Mouse (Mus musculus): ENCODE measurements around the gene Grtp1. TPM values are rescaled to one million over a fixed set of nuclear protein-coding genes. Genes with fewer than 3 reads are reported as not detected.

Gene Grtp1
- total RNA-seq, 2 experiments from 2014 or later: 4.0 to 4.1 TPM

GRCm38 (mm10) chr8:13218441-13218840 lies 18.0 kb upstream of the Grtp1 start:
- Histone ChIP-seq H3K4me3 (no peak overlapping the region), H3K27ac (no peak overlapping the region)
- no peak for DNase-seq (ENCODE audit: low spot score in 2 of 2)
- no peak for TF ChIP-seq CTCF (conservative IDR thresholded peaks at IDR 0.05)

GRCm38 (mm10) chr8:13217986-13218385 lies 17.6 kb upstream of the Grtp1 start:
- Histone ChIP-seq H3K27ac (no peak overlapping the region), H3K4me3 (no peak overlapping the region)
- DNase-seq (ENCODE audit: low spot score in 2 of 2): no peak
- TF ChIP-seq CTCF (conservative IDR thresholded peaks at IDR 0.05): no peak

GRCm38 (mm10) chr8:13217093-13217492 lies 16.7 kb upstream of the Grtp1 start:
- no peak overlapping the region for H3K27ac ChIP-seq
- DNase-seq (ENCODE audit: low spot score in 2 of 2): no peak
- TF ChIP-seq CTCF (conservative IDR thresholded peaks at IDR 0.05): no peak
- H3K4me3 ChIP-seq: no peak overlapping the region

GRCm38 (mm10) chr8:13216386-13216785 lies 16.0 kb upstream of the Grtp1 start:
- no peak for DNase-seq (ENCODE audit: low spot score in 2 of 2)
- H3K27ac ChIP-seq: no peak overlapping the region
- no peak for TF ChIP-seq CTCF (conservative IDR thresholded peaks at IDR 0.05)
- H3K4me3 ChIP-seq: no peak overlapping the region

GRCm38 (mm10) chr8:13213479-13214268 lies 13.3 kb upstream of the Grtp1 start:
- peak; percentile 88 for TF ChIP-seq CTCF (conservative IDR thresholded peaks at IDR 0.05)
- peak overlapping the region; percentile 7; the same call in 1 of the 2 replicates for H3K27ac ChIP-seq
- H3K4me3 ChIP-seq: no peak overlapping the region
- peak; percentile 77 to 89 for DNase-seq (ENCODE audit: low spot score in 2 of 2)

GRCm38 (mm10) chr8:13209770-13210169 lies 9.3 kb upstream of the Grtp1 start:
- no peak for DNase-seq (ENCODE audit: low spot score in 2 of 2)
- H3K27ac ChIP-seq: no peak overlapping the region
- no peak for TF ChIP-seq CTCF (conservative IDR thresholded peaks at IDR 0.05)

GRCm38 (mm10) chr8:13208627-13209355 lies 8.4 kb upstream of the Grtp1 start:
- Histone ChIP-seq H3K4me3 (no peak overlapping the region), H3K27ac (no peak overlapping the region)
- peak; percentile 62 for TF ChIP-seq CTCF (conservative IDR thresholded peaks at IDR 0.05)
- no peak for DNase-seq (ENCODE audit: low spot score in 2 of 2)

More at GRCm38 (mm10) chr8:13209770-13210169, 9.3 kb upstream of the Grtp1 start:
- no peak overlapping the region for H3K4me3 ChIP-seq

GRCm38 (mm10) chr8:13206290-13206689 lies 5.9 kb upstream of the Grtp1 start:
- no peak overlapping the region for H3K4me3 ChIP-seq
- no peak for DNase-seq (ENCODE audit: low spot score in 2 of 2)
- TF ChIP-seq CTCF (conservative IDR thresholded peaks at IDR 0.05): no peak
- H3K27ac ChIP-seq: no peak overlapping the region

GRCm38 (mm10) chr8:13205311-13205710 lies 4.9 kb upstream of the Grtp1 start:
- Histone ChIP-seq H3K27ac (no peak overlapping the region), H3K4me3 (no peak overlapping the region)
- no peak for DNase-seq (ENCODE audit: low spot score in 2 of 2)
- no peak for TF ChIP-seq CTCF (conservative IDR thresholded peaks at IDR 0.05)

GRCm38 (mm10) chr8:13204371-13205140 lies 4.1 kb upstream of the Grtp1 start:
- TF ChIP-seq CTCF (conservative IDR thresholded peaks at IDR 0.05): no peak
- DNase-seq (ENCODE audit: low spot score in 2 of 2): no peak
- Histone ChIP-seq H3K27ac (no peak overlapping the region), H3K4me3 (no peak overlapping the region)

GRCm38 (mm10) chr8:13203472-13203871 lies 3.1 kb upstream of the Grtp1 start:
- DNase-seq (ENCODE audit: low spot score in 2 of 2): no peak
- Histone ChIP-seq H3K27ac (no peak overlapping the region), H3K4me3 (no peak overlapping the region)
- peak; percentile 48 for TF ChIP-seq CTCF (conservative IDR thresholded peaks at IDR 0.05)

- no peak for TF ChIP-seq CTCF (conservative IDR thresholded peaks at IDR 0.05)
- Histone ChIP-seq H3K27ac (no peak overlapping the region), H3K4me3 (no peak overlapping the region)
- no peak for DNase-seq (ENCODE audit: low spot score in 2 of 2)
Observed at GRCm38 (mm10) chr8:13202806-13203205, 2.4 kb upstream of the Grtp1 start.

- H3K4me3 ChIP-seq: no peak overlapping the region
- no peak overlapping the region for H3K27ac ChIP-seq
- no peak for DNase-seq (ENCODE audit: low spot score in 2 of 2)
- TF ChIP-seq CTCF (conservative IDR thresholded peaks at IDR 0.05): no peak
Observed at GRCm38 (mm10) chr8:13202041-13202440, 1.6 kb upstream of the Grtp1 start.

All from layer of hippocampus, adult 2 months (tissue).